Mouse (Mus musculus): ENCODE results near the gene Esrra.

GRCm38 (mm10) chr19:6948186-6948585 lies 26.6 kb upstream of the Esrra start:
- TF ChIP-seq CTCF (IDR thresholded peaks at IDR 0.05; ENCODE audit: low read depth, low read length) (no peak), POLR2A (IDR thresholded peaks at IDR 0.05; ENCODE audit: insufficient read depth, low read length) (no peak), EP300 (IDR thresholded peaks at IDR 0.05; ENCODE audit: insufficient read depth, low read depth, low read length) (no peak)
